Mouse (Mus musculus): Measurements from ENCODE around the gene Disc1. TPM values are rescaled to one million over a fixed set of nuclear protein-coding genes. Genes with fewer than 3 reads are reported as not detected.

Disc1 gene
- polyA plus RNA-seq (2012; ENCODE audit: low replicate concordance), result 1.2 and 2.1 TPM in 2 replicates

DNA sequence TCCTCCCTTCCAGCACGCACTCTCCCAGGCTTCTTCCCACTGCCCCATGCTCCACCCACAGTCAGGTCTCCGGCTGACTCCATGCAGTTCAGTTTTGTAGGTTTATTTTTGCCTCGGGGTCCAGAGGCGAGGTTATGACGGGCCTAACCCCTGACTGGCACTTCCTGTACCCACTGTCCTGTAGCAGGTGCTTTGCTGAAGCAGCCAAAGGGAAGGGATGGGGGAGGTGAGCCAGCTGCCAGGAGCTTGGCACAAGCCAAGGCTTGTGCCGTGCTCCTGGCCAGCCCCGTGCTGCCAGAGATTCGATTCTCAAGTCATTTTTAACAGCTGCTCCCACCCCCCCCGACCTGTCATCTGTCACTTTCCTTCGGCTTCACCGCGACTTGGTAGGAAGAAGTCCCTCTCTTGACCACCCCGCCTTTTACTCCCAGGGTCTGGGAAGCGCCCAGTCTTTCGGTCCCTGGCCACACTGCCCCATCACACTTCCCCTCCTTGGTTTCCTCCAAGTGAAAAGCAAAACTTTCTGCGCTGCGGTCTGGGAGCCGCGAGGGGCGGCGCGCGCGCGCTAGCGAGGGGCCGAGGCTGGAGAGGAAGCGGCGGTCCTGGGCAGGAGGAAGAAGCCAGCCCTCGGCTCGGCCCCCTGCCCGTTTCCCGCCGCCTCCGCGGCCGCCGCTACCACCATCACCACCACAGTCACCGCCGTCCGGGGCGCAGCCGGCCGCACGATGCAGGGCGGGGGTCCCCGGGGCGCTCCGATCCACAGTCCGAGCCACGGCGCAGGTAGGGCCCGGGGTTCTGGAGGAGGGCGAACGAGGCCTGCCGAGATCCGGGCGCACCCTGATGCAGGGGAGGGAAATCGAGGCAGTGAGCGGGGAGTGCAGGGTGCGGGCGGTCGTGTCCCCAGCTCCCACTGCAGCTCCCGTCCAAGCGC lies at the start of gene Disc1:
Disc1 (plus strand) TSS at position 691 of the 931 bp plus-strand sequence.

DNA sequence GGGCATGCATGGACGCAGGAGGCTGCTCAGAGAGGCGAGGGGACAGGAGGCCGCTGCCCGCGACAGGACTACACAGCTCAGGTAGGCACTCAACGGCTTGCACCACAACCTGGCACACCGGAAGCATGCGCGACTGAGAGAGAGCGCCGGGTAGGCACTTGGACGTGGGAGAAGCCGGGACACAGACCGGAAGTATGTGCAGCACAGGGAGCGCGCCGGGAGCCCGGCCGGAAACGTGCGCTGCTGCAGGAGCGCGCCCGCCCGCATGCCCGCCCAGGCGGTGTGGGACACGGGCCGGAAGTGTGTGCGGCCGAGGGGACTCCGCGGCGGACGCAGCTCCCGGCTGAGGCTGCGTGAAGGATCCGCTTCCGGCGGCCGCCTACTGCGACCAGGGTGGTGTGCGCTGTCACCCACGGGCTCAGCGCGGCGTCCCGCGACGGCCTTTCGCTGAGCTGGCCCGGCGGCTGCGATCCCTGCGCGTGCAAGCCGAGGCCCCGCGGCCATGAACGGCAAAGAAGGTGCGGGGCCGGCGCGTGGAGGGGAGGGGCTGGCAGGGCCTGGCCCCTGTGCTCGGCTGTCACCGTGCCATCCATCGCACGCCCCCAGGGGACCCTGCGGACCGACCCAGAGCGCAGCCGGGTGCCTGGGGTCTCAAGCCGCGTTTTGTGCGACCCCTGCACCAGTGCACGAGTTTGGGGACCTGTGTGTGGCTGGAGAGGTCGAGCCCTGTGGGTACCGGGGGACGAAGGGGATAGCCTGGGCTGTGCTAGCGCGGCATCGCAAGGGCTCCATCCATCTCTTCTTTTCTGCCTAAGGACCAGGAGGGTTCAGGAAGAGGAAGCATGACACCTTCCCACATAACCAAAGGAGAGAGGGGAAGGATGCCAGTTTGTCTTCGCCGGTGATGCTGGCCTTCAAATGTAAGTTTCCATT lies 41.0 kb upstream of the Disc1 start, which contains the start of gene Tsnax:
Tsnax (plus strand) TSS at position 303 of the 933 bp plus-strand sequence.

Other genes with a start within 250 kb of the Disc1 start
- 42.4 and 52.0 TPM in 2 replicates for gene Gnpat, start 191.2 kb upstream of the Disc1 start, polyA plus RNA-seq (2012; ENCODE audit: low replicate concordance)
- 7.6 and 16.2 TPM in 2 replicates for gene 2810004N23Rik, start 191.1 kb upstream of the Disc1 start, polyA plus RNA-seq (2012; ENCODE audit: low replicate concordance)
- gene Exoc8, start 156.5 kb upstream of the Disc1 start, polyA plus RNA-seq (2012; ENCODE audit: low replicate concordance), result 8.4 and 10.4 TPM in 2 replicates
- 5.8 and 12.3 TPM in 2 replicates for gene Sprtn, start 156.3 kb upstream of the Disc1 start, polyA plus RNA-seq (2012; ENCODE audit: low replicate concordance)
- gene Egln1, start 104.9 kb upstream of the Disc1 start, polyA plus RNA-seq (2012; ENCODE audit: low replicate concordance), result 12.1 and 23.5 TPM in 2 replicates
- gene Tsnax, start 41.2 kb upstream of the Disc1 start, polyA plus RNA-seq (2012; ENCODE audit: low replicate concordance), result 16.4 and 18.4 TPM in 2 replicates